Mouse (Mus musculus) CH12.LX (cell line): Measurements from ENCODE around the gene Dscaml1.

Source experiments
- CTCF ChIP-seq, 2 experiments: IDR thresholded peaks in 1 of 2; conservative IDR thresholded peaks in 1 of 2; 2 replicates each; pipeline ENCODE4 v1.5.1; 2011 to 2012; ENCODE audit warnings: low read depth in 2 of 2, low read length in 2 of 2, improper control_type of control experiment in 1 of 2, inconsistent platforms in 1 of 2, mild to moderate bottlenecking in 1 of 2, moderate library complexity in 1 of 2
- ELF1 ChIP-seq: IDR thresholded peaks from 2 replicates; pipeline ENCODE4 v1.6.1; 2014; ENCODE audit warnings: low read depth, mild to moderate bottlenecking, inconsistent platforms, low read length, improper control_type of control experiment
- EP300 ChIP-seq: IDR thresholded peaks from 2 replicates; pipeline ENCODE4 v1.6.1; 2011; ENCODE audit warnings: low read length, improper control_type of control experiment
- ETS1 ChIP-seq: conservative IDR thresholded peaks from 2 replicates; pipeline ENCODE4 v1.6.1; 2012; ENCODE audit warnings: low read depth, mild to moderate bottlenecking, inconsistent platforms, low read length, improper control_type of control experiment, moderate library complexity
- JUND ChIP-seq: conservative IDR thresholded peaks from 2 replicates; pipeline ENCODE4 v1.6.1; 2011; ENCODE audit warnings: low read depth, low read length, improper control_type of control experiment
- KAT2A ChIP-seq: IDR thresholded peaks from 2 replicates; pipeline ENCODE4 v1.6.1; 2012; ENCODE audit warnings: low read length, improper control_type of control experiment, inconsistent platforms; ENCODE audit not compliant: insufficient replicate concordance
- MAX ChIP-seq: IDR thresholded peaks from 2 replicates; pipeline ENCODE4 v1.6.1; 2011; ENCODE audit warnings: low read length, improper control_type of control experiment
- MAZ ChIP-seq: IDR thresholded peaks from 2 replicates; pipeline ENCODE4 v1.6.1; 2012; ENCODE audit warnings: low read depth, mild to moderate bottlenecking, inconsistent platforms, low read length, improper control_type of control experiment, moderate library complexity
- MYC ChIP-seq: IDR thresholded peaks from 2 replicates; pipeline ENCODE4 v1.6.1; 2011; ENCODE audit warnings: low read depth, mild to moderate bottlenecking, improper control_type of control experiment, low read length
- POLR2A ChIP-seq: IDR thresholded peaks from 2 replicates; pipeline ENCODE4 v1.6.1; 2011; ENCODE audit warnings: low read depth, mild to moderate bottlenecking, improper control_type of control experiment, low read length
- RAD21 ChIP-seq: IDR thresholded peaks from 2 replicates; pipeline ENCODE4 v1.6.1; 2011; ENCODE audit warnings: low read depth, mild to moderate bottlenecking, low read length, improper control_type of control experiment, moderate library complexity
- RCOR1 ChIP-seq: conservative IDR thresholded peaks from 2 replicates; pipeline ENCODE4 v1.6.1; 2012; ENCODE audit warnings: low read depth, mild to moderate bottlenecking, inconsistent platforms, low read length, improper control_type of control experiment

- TF ChIP-seq POLR2A (no peak), CTCF (conservative IDR thresholded peaks at IDR 0.05 in 1 of 2, IDR thresholded peaks at IDR 0.05 in 1 of 2; ENCODE audit: low read depth in 2 of 2, low read length in 2 of 2) (peak; percentile 92 to 100), MAZ (no peak), RAD21 (peak; percentile 97), MAX (no peak), MYC (no peak), ELF1 (no peak), KAT2A (no peak), EP300 (no peak), ETS1 (no peak), JUND (no peak), RCOR1 (no peak)
Measured at GRCm38 (mm10) chr9:45415912-45416311, 10.5 kb upstream of the Dscaml1 start.
